Mouse (Mus musculus) forebrain, embryonic 15.5 days (tissue): ENCODE measurements around the gene Akr1c18. TPM values are rescaled to one million over a fixed set of nuclear protein-coding genes. Genes with fewer than 3 reads are reported as not detected.
"Not testable (repeated sequence)": the region's sequence is repeated elsewhere in the genome, so short reads cannot be mapped to it uniquely, and the experiment has no call there.

Source experiments
- ATAC-seq: fragments of 200-750 bp; cut with Nextera tagmentation; replicated peaks from 2 replicates; pipeline ENCODE4 v1.8.0; 2017; ENCODE audit warnings: mild to moderate bottlenecking, moderate TSS enrichment, moderate library complexity
- H3K27ac ChIP-seq: fragments of 300-500 bp; sonication (generic); replicated peaks from 2 replicates; pipeline ENCODE4 v1.5.1; 2015; ENCODE audit warnings: mild to moderate bottlenecking, inconsistent platforms
- H3K27me3 ChIP-seq: fragments of 300-500 bp; sonication (generic); 2 replicates; pipeline ENCODE4 v1.6.1; 2015; ENCODE audit warnings: inconsistent platforms
- H3K36me3 ChIP-seq: fragments of 300-500 bp; sonication (generic); 2 replicates; pipeline ENCODE4 v1.6.1; 2015; ENCODE audit warnings: mild to moderate bottlenecking, inconsistent platforms
- H3K4me1 ChIP-seq: fragments of 300-500 bp; sonication (generic); 2 replicates; pipeline ENCODE4 v1.6.1; 2015; ENCODE audit warnings: inconsistent platforms
- H3K4me2 ChIP-seq: fragments of 300-500 bp; sonication (generic); replicated peaks from 2 replicates; pipeline ENCODE4 v1.6.1; 2015; ENCODE audit warnings: mild to moderate bottlenecking, inconsistent platforms
- H3K4me3 ChIP-seq: fragments of 300-500 bp; sonication (generic); 2 replicates; pipeline ENCODE4 v1.5.1; 2015; ENCODE audit warnings: mild to moderate bottlenecking, inconsistent platforms
- H3K9ac ChIP-seq: fragments of 300-500 bp; sonication (generic); replicated peaks from 2 replicates; pipeline ENCODE4 v1.6.1; 2015; ENCODE audit warnings: mild to moderate bottlenecking, inconsistent platforms
- H3K9me3 ChIP-seq: fragments of 300-500 bp; sonication (generic); 2 replicates; pipeline ENCODE4 v1.6.1; 2016; ENCODE audit warnings: inconsistent platforms
- WGBS: fragments of 180-500 bp; shearing (Covaris S2); methylation state at CpG from one replicate; pipeline ENCODE4 v1.1.7; 2015; ENCODE audit warnings: mixed read lengths; 5-methylcytosine and 5-hydroxymethylcytosine counted together
- polyA plus RNA-seq: library from polyadenylated mRNA; unstranded; fragments of >200 nt; fragmentation: Nextera tagmentation; extraction: Ambion mirVana; gene quantifications from 2 replicates; pipeline ENCODE4 v1.2.1, GENCODE M21; 2015

The Akr1c18 gene
- not detected in 2 replicates for polyA plus RNA-seq

DNA sequence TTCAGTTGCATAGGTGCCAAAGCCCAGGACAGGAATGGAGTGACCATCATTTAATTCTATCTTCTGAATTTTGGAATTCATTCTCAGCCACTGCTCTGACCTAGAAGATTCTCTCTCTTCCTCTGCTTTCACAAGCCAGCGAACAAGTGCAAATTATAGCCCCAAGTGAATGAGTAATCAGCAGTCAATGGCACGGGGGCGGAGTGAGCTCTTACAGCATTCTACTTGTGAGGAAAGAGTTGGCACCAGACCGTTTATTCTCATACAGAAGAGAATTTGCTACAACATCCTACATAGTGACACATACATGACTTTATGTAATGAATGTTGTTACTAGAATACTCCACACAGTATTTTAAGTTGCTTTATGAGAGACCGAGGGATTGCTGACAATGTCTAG is at the start of gene Akr1c18:
TSS of gene Akr1c18 (minus strand) at position 137 of the 400 bp plus-strand sequence.
- no peak within 1 kb of the TSS for H3K4me2 ChIP-seq
- no peaks in the 10 kb centered on the region for H3K4me1 ChIP-seq
- no peak within 1 kb of the TSS for H3K9ac ChIP-seq
- no peaks in the 10 kb centered on the region for H3K36me3 ChIP-seq
- no peak within 1 kb of the TSS for H3K27ac ChIP-seq
- WGBS, result 64% methylated on average over 5 of the region's 5 CpGs
- no peak for ATAC-seq
- H3K4me3 ChIP-seq, result no peak within 1 kb of the TSS
- H3K9me3 ChIP-seq, result no peaks in the 10 kb centered on the region
- no peaks in the 10 kb centered on the region for H3K27me3 ChIP-seq

GRCm38 (mm10) chr13:4192511-4192910 is 42.1 kb upstream of the Akr1c18 start:
- H3K4me1 ChIP-seq, result no peaks in the 10 kb centered on the region
- no peaks in the 10 kb centered on the region for H3K27me3 ChIP-seq
- H3K9me3 ChIP-seq, result no peaks in the 10 kb centered on the region
- H3K4me3 ChIP-seq, result no peak overlapping the region
- H3K4me2 ChIP-seq, result no peak overlapping the region
- H3K9ac ChIP-seq, result no peak overlapping the region
- no peaks in the 10 kb centered on the region for H3K36me3 ChIP-seq
- 74% methylated on average over 3 of the region's 3 CpGs for WGBS
- H3K27ac ChIP-seq, result no peak overlapping the region
- ATAC-seq, result no peak

- Histone ChIP-seq H3K4me3 (no peak within 1 kb of the TSS), H3K27ac (no peak within 1 kb of the TSS), H3K27me3 (no peaks in the 10 kb centered on the region), H3K4me1 (no peaks in the 10 kb centered on the region), H3K4me2 (no peak within 1 kb of the TSS), H3K9ac (no peak within 1 kb of the TSS), H3K36me3 (no peaks in the 10 kb centered on the region), H3K9me3 (no peaks in the 10 kb centered on the region)
- no peak for ATAC-seq
- 46% methylated on average over 3 of the region's 3 CpGs for WGBS
These were observed 40.5 kb upstream of the Akr1c18 start, which contains the start of gene Akr1c13 for GRCm38 (mm10) chr13:4190904-4191303. Gene Akr1c13, plus strand, starts transcription at chr13:4191150.

- WGBS, result 78% methylated on average over 2 of the region's 2 CpGs
These were observed 37.7 kb upstream of the Akr1c18 start for GRCm38 (mm10) chr13:4188174-4188573.

DNA sequence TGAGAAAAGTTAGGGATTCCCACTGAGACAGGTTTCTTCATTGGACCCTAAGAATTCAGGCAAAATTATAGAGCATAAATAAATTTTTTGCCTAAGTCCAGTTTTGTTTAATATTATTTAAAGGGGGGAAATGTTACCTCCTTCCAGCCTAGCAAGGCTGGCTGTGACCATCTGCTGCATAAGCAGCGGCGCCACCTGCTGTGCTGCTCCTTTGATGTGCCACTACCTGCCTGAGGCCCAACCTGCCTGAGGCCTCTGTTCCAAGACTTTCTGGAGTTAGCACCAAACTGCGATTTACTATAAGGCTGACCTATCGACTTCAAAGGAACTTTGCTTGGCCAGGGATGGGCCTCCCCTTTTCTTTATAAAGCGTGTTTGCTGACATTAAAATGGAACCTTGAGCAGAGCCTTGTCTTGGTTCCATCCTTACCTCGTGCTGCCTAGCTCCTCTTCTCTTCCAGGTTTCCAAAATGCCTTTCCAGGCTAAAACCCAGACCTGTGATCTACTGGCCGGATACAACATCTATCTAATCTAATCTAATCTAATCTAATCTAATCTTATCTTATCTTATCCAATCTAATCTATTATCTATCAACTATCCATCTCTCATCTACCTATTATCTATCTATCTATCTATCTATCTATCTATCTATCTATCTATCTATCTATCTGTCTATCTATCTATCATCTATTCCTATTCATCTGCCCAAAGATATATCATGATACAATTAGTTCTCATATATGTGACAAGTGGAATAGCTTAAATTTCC is 36.4 kb upstream of the Akr1c18 start:
- not testable (repeated sequence) for H3K4me3 ChIP-seq, H3K4me1 ChIP-seq, H3K4me2 ChIP-seq, H3K27me3 ChIP-seq, H3K36me3 ChIP-seq, H3K9ac ChIP-seq, H3K9me3 ChIP-seq, ATAC-seq, H3K27ac ChIP-seq
- 83% methylated on average over 7 of the region's 7 CpGs for WGBS

More at GRCm38 (mm10) chr13:4188174-4188573, 37.7 kb upstream of the Akr1c18 start:
- no peak for ATAC-seq
- Histone ChIP-seq H3K4me3 (no peak overlapping the region), H3K9ac (no peak overlapping the region), H3K27ac (no peak overlapping the region), H3K4me2 (no peak overlapping the region), H3K36me3 (no peaks in the 10 kb centered on the region), H3K9me3 (no peaks in the 10 kb centered on the region), H3K4me1 (no peaks in the 10 kb centered on the region), H3K27me3 (no peaks in the 10 kb centered on the region)

- 61% methylated on average over 9 of the region's 9 CpGs for WGBS
- no peak overlapping the region for H3K9ac ChIP-seq
- no peak overlapping the region for H3K27ac ChIP-seq
- ATAC-seq, result no peak
- H3K9me3 ChIP-seq, result peaks cover 3% of the 10 kb centered on the region; the same call in 1 of the 2 replicates
- no peaks in the 10 kb centered on the region for H3K27me3 ChIP-seq
- no peak overlapping the region for H3K4me3 ChIP-seq
- no peaks in the 10 kb centered on the region for H3K4me1 ChIP-seq
- H3K36me3 ChIP-seq, result no peaks in the 10 kb centered on the region
- H3K4me2 ChIP-seq, result no peak overlapping the region
These were observed 32.7 kb upstream of the Akr1c18 start for GRCm38 (mm10) chr13:4183116-4183515.

DNA sequence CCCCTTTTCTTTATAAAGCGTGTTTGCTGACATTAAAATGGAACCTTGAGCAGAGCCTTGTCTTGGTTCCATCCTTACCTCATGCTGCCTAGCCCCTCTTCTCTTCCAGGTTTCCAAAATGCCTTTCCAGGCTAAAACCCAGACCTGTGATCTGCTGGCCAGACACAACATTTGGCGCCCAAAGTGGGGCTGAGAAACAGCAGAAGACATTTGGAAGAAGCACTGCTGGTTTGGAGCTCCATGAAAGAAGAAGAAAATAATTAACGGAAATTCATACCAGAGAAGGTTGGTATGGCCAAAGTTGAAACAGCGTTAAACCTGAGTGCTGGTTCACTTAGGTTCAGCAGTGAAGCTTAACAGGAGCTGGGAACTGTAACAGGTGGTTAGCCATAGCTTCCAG is 30.9 kb upstream of the Akr1c18 start:
- H3K27ac ChIP-seq, H3K27me3 ChIP-seq, H3K4me3 ChIP-seq, H3K9ac ChIP-seq, ATAC-seq, H3K36me3 ChIP-seq, H3K4me1 ChIP-seq, H3K4me2 ChIP-seq, H3K9me3 ChIP-seq: not testable (repeated sequence)
- 89% methylated on average over 4 of the region's 4 CpGs for WGBS

DNA sequence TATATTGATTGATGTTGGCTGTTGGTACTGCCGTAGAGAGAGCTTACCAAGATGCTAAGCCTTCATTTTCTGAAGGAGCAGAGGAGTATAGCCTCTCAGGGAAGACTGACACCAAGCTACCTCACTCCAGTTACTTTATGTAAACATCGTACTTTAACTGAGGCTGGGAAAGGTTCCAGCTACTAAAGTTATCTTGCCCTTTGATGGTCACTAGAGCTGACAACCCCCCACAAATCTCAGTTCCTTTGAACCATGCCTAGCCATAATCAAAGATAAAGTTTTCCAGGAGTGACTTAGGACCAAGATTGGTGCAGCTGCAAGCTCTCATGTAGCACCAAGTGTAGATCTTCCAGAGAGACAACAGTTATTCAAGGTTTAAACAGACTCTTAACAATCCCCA is 22.5 kb upstream of the Akr1c18 start:
- H3K9ac ChIP-seq, result no peak overlapping the region
- H3K4me1 ChIP-seq, result no peaks in the 10 kb centered on the region
- no peaks in the 10 kb centered on the region for H3K36me3 ChIP-seq
- H3K9me3 ChIP-seq, result no peaks in the 10 kb centered on the region
- no peaks in the 10 kb centered on the region for H3K27me3 ChIP-seq
- 79% methylated on average over 2 of the region's 2 CpGs for WGBS
- no peak for ATAC-seq
- no peak overlapping the region for H3K4me2 ChIP-seq
- H3K27ac ChIP-seq, result no peak overlapping the region
- no peak overlapping the region for H3K4me3 ChIP-seq

- Histone ChIP-seq H3K4me3 (no peak overlapping the region), H3K9ac (no peak overlapping the region), H3K27me3 (no peaks in the 10 kb centered on the region), H3K4me2 (no peak overlapping the region), H3K4me1 (no peaks in the 10 kb centered on the region), H3K9me3 (no peaks in the 10 kb centered on the region), H3K36me3 (no peaks in the 10 kb centered on the region), H3K27ac (no peak overlapping the region)
- no peak for ATAC-seq
- 39% methylated on average over 1 of the region's 1 CpGs for WGBS
These were observed 17.6 kb upstream of the Akr1c18 start for GRCm38 (mm10) chr13:4168006-4168405.

- Histone ChIP-seq H3K9ac (no peak overlapping the region), H3K27me3 (no peaks in the 10 kb centered on the region), H3K9me3 (no peaks in the 10 kb centered on the region), H3K4me2 (no peak overlapping the region), H3K4me3 (no peak overlapping the region), H3K36me3 (no peaks in the 10 kb centered on the region), H3K27ac (no peak overlapping the region), H3K4me1 (no peaks in the 10 kb centered on the region)
- no peak for ATAC-seq
- 50% methylated on average over 2 of the region's 2 CpGs for WGBS
These were observed 4.8 kb upstream of the Akr1c18 start for GRCm38 (mm10) chr13:4155286-4155685.

GRCm38 (mm10) chr13:4153593-4153992 is 3.1 kb upstream of the Akr1c18 start:
- no peak for ATAC-seq
- no peak overlapping the region for H3K9ac ChIP-seq

GRCm38 (mm10) chr13:4152908-4153307 is 2.5 kb upstream of the Akr1c18 start:
- H3K4me2 ChIP-seq, result no peak overlapping the region
- no peaks in the 10 kb centered on the region for H3K27me3 ChIP-seq
- WGBS, result 73% methylated on average over 2 of the region's 2 CpGs
- no peak for ATAC-seq
- no peak overlapping the region for H3K27ac ChIP-seq
- no peaks in the 10 kb centered on the region for H3K9me3 ChIP-seq
- no peaks in the 10 kb centered on the region for H3K4me1 ChIP-seq
- no peak overlapping the region for H3K4me3 ChIP-seq
- no peak overlapping the region for H3K9ac ChIP-seq
- H3K36me3 ChIP-seq, result no peaks in the 10 kb centered on the region

More at GRCm38 (mm10) chr13:4153593-4153992, 3.1 kb upstream of the Akr1c18 start:
- 79% methylated on average over 3 of the region's 3 CpGs for whole genome bisulfite sequencing
- Histone ChIP-seq H3K4me1 (no peaks in the 10 kb centered on the region), H3K4me3 (no peak overlapping the region), H3K36me3 (no peaks in the 10 kb centered on the region), H3K9me3 (no peaks in the 10 kb centered on the region), H3K4me2 (no peak overlapping the region), H3K27me3 (no peaks in the 10 kb centered on the region), H3K27ac (no peak overlapping the region)

DNA sequence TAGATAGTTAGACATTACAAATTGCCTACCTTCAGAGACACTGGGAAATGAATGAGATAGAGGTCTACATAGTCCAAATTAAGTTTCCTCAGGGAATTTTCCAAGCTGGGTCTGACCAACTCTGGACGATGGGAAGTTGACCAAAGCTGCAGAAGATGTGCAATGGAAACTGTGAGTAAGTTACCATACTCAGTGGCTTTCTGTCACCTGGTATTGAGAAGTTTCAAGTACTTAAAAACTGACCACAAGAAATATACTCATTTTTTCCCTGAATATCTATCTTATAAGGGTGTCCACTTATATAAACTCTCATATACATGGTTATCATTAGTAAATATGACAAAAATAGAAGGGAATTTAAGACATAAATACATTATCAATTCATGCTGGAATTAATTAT is 6.2 kb downstream of the Akr1c18 start:
- Histone ChIP-seq H3K27ac (no peak overlapping the region), H3K4me1 (no peaks in the 10 kb centered on the region), H3K36me3 (no peaks in the 10 kb centered on the region), H3K4me2 (no peak overlapping the region), H3K9me3 (no peaks in the 10 kb centered on the region), H3K9ac (no peak overlapping the region), H3K4me3 (no peak overlapping the region), H3K27me3 (no peaks in the 10 kb centered on the region)
- ATAC-seq, result no peak
- 84% methylated on average over 1 of the region's 1 CpGs for WGBS
